7 mouse cellular contexts compared by ENCODE assay signal in genomic region chr7:66689294-66689619, GRCm38 (mm10). TPM values are rescaled to one million over a fixed set of nuclear protein-coding genes. Genes with fewer than 3 reads are reported as not detected.
DNase-seq lines count a peak whose midpoint lies in the region; ATAC-seq and TF ChIP-seq lines count a peak whose summit lies in the region.

TSS of gene Asb7 (minus strand) at chr7:66689596.

- no peak for ATAC-seq in intestine, embryonic 16.5 days
- no peak for ATAC-seq in midbrain, embryonic 13.5 days

- TF ChIP-seq POLR2A in liver, adult 2 months (IDR thresholded peaks at IDR 0.05; ENCODE audit: extremely low read depth, insufficient read depth, low read length): no peak
- TF ChIP-seq POLR2A in cortical plate, adult 2 months (IDR thresholded peaks at IDR 0.05; ENCODE audit: extremely low read depth, insufficient read depth, low read length): no peak

- no peaks in the 10 kb centered on the region for H3K27me3 ChIP-seq in liver, adult 2 months (ENCODE audit: control insufficient read depth, insufficient read depth, low read length)
- H3K27me3 ChIP-seq in intestine, embryonic 16.5 days (replicated peaks; ENCODE audit: control insufficient read depth, insufficient read depth, low read length): no peaks in the 10 kb centered on the region
- no peaks in the 10 kb centered on the region for H3K27me3 ChIP-seq in midbrain, embryonic 13.5 days

- H3K36me3 ChIP-seq in liver, adult 2 months (ENCODE audit: control insufficient read depth, insufficient read depth, low read length): peaks cover 3% of the 10 kb centered on the region; the same call in 1 of the 2 replicates
- 0 out of 2 replicates have a peak, but pooled peaks cover 2% of the 10 kb centered on the region for H3K36me3 ChIP-seq in intestine, embryonic 16.5 days (ENCODE audit: control insufficient read depth, insufficient read depth, low read length)
- H3K36me3 ChIP-seq in midbrain, embryonic 13.5 days: 0 out of 2 replicates have a peak, but pooled peaks cover 3% of the 10 kb centered on the region

- H3K4me2 ChIP-seq in intestine, embryonic 16.5 days (ENCODE audit: low read depth, low read length): peak within 1 kb of the TSS; percentile 95
- H3K4me2 ChIP-seq in midbrain, embryonic 13.5 days (replicated peaks): peak within 1 kb of the TSS; percentile 77

- under 1% methylated on average over 18 of the region's 18 CpGs for WGBS in liver, adult 2 months
- WGBS in intestine, embryonic 16.5 days: 0% methylated on average over 16 of the region's 18 CpGs
- 0% methylated on average over 14 of the region's 18 CpGs for WGBS in midbrain, embryonic 13.5 days

- peak within 1 kb of the TSS; percentile 86 for H3K9ac ChIP-seq in liver, adult 2 months (ENCODE audit: low read depth, low read length)
- H3K9ac ChIP-seq in intestine, embryonic 16.5 days (ENCODE audit: low read depth, low read length): peak within 1 kb of the TSS; percentile 88
- peak within 1 kb of the TSS; percentile 80 for H3K9ac ChIP-seq in midbrain, embryonic 13.5 days (replicated peaks)

- DNase-seq in liver, adult 2 months (ENCODE audit: extremely low read depth, low read depth, low spot score): no peak
- no peak for DNase-seq in liver
- no peak for DNase-seq in gastrocnemius, adult 8-10 months (ENCODE audit: low spot score in 2 of 2)
- DNase-seq in kidney, postnatal 14 days: no peak

- H3K27ac ChIP-seq in liver, adult 2 months (replicated peaks; ENCODE audit: insufficient read depth, low read depth, low read length): peak within 1 kb of the TSS; percentile 65
- H3K27ac ChIP-seq in cortical plate, adult 2 months (ENCODE audit: insufficient read depth, low read length): peak within 1 kb of the TSS; percentile 79
- peak within 1 kb of the TSS; percentile 86 for H3K27ac ChIP-seq in intestine, embryonic 16.5 days (ENCODE audit: low read length)
- peak within 1 kb of the TSS; percentile 96 for H3K27ac ChIP-seq in midbrain, embryonic 13.5 days

- TF ChIP-seq CTCF in liver, adult 2 months (IDR thresholded peaks at IDR 0.05; ENCODE audit: low read depth, low read length): no peak
- TF ChIP-seq CTCF in cortical plate, adult 2 months (IDR thresholded peaks at IDR 0.05; ENCODE audit: extremely low read depth, insufficient read depth, low read length): no peak

- H3K79me2 ChIP-seq in liver, adult 2 months (ENCODE audit: control insufficient read depth, insufficient read depth, low read length): peaks cover 4% of the 10 kb centered on the region; the same call in 1 of the 2 replicates

- no peaks in the 10 kb centered on the region for H3K9me3 ChIP-seq in intestine, embryonic 16.5 days (ENCODE audit: control insufficient read depth, low read length)
- no peaks in the 10 kb centered on the region for H3K9me3 ChIP-seq in midbrain, embryonic 13.5 days

- peaks cover 8% of the 10 kb centered on the region for H3K4me1 ChIP-seq in liver, adult 2 months (ENCODE audit: control insufficient read depth, insufficient read depth, low read length)
- peaks cover 3% of the 10 kb centered on the region; the same call in 1 of the 2 replicates for H3K4me1 ChIP-seq in cortical plate, adult 2 months (ENCODE audit: control insufficient read depth, insufficient read depth, low read length)
- peaks cover 11% of the 10 kb centered on the region for H3K4me1 ChIP-seq in intestine, embryonic 16.5 days (ENCODE audit: control insufficient read depth, insufficient read depth, low read length)
- peaks cover 25% of the 10 kb centered on the region for H3K4me1 ChIP-seq in midbrain, embryonic 13.5 days (replicated peaks)

- peak within 1 kb of the TSS; percentile 87 for H3K4me3 ChIP-seq in liver, adult 2 months (ENCODE audit: insufficient read depth, low read depth, low read length)
- H3K4me3 ChIP-seq in cortical plate, adult 2 months (ENCODE audit: insufficient read depth, low read length): peak within 1 kb of the TSS; percentile 82
- peak within 1 kb of the TSS; percentile 83 for H3K4me3 ChIP-seq in intestine, embryonic 16.5 days (ENCODE audit: low read length)
- peak within 1 kb of the TSS; percentile 63 for H3K4me3 ChIP-seq in midbrain, embryonic 13.5 days (replicated peaks)

RNA-seq across cellular contexts. Expression of gene Asb7, which starts in this region (rescaled TPM):
- 6.3 and 7.1 TPM in 2 replicates for total RNA-seq in liver, adult 2 months (2014; rRNA removed)
- 2.1 and 2.5 TPM in 2 replicates for polyA plus RNA-seq in liver, adult 2 months (2012; rRNA removed)
- 9.2 and 9.7 TPM in 2 replicates for polyA plus RNA-seq in cortical plate, adult 2 months (2012; rRNA removed)
- polyA plus RNA-seq in intestine, embryonic 16.5 days (2015; fragmentation: Nextera tagmentation; extraction: Ambion mirVana): 10.2 and 10.3 TPM in 2 replicates
- polyA plus RNA-seq in midbrain, embryonic 13.5 days (2015; fragmentation: Nextera tagmentation; extraction: Ambion mirVana): 17.1 and 18.9 TPM in 2 replicates
- total RNA-seq in gastrocnemius, adult 8-10 months (2022): 10 to 100 TPM in 1 of 4 experiments, 1 to 10 TPM in 3; 7.1 to 10.8 (median 9.2) TPM
